Mouse (Mus musculus) hindbrain, embryonic 13.5 days (tissue): Measurements from ENCODE around the gene Als2cl. TPM values are rescaled to one million over a fixed set of nuclear protein-coding genes. Genes with fewer than 3 reads are reported as not detected.

Source experiments
- ATAC-seq: fragments of 200-750 bp; cut with Nextera tagmentation; 2 replicates; pipeline ENCODE4 v1.8.0; 2017; ENCODE audit warnings: moderate TSS enrichment; ENCODE audit not compliant: low FRiP score
- H3K27ac ChIP-seq: fragments of 300-500 bp; sonication (generic); 2 replicates; pipeline ENCODE4 v1.5.1; 2015; ENCODE audit warnings: inconsistent platforms, mild to moderate bottlenecking, moderate library complexity
- H3K27me3 ChIP-seq: fragments of 300-500 bp; sonication (generic); 2 replicates; pipeline ENCODE4 v1.6.1; 2015; ENCODE audit warnings: mild to moderate bottlenecking, inconsistent platforms
- H3K36me3 ChIP-seq: fragments of 300-500 bp; sonication (generic); 2 replicates; pipeline ENCODE4 v1.6.1; 2015; ENCODE audit warnings: mild to moderate bottlenecking, inconsistent platforms
- H3K4me1 ChIP-seq: fragments of 300-500 bp; sonication (generic); replicated peaks from 2 replicates; pipeline ENCODE4 v1.6.1; 2015; ENCODE audit warnings: inconsistent platforms
- H3K4me2 ChIP-seq: fragments of 300-500 bp; sonication (generic); 2 replicates; pipeline ENCODE4 v1.6.1; 2015; ENCODE audit warnings: inconsistent platforms, mild to moderate bottlenecking, moderate library complexity
- H3K4me3 ChIP-seq: fragments of 300-500 bp; sonication (generic); 2 replicates; pipeline ENCODE4 v1.5.1; 2015; ENCODE audit warnings: mild to moderate bottlenecking, inconsistent platforms
- H3K9ac ChIP-seq: fragments of 300-500 bp; sonication (generic); 2 replicates; pipeline ENCODE4 v1.6.1; 2015; ENCODE audit warnings: mild to moderate bottlenecking, inconsistent platforms
- H3K9me3 ChIP-seq: fragments of 300-500 bp; sonication (generic); 2 replicates; pipeline ENCODE4 v1.6.1; 2016; ENCODE audit warnings: inconsistent platforms
- WGBS: fragments of 180-500 bp; shearing (Covaris S2); methylation state at CpG from one replicate; pipeline ENCODE4 v1.1.7; 2015; 5-methylcytosine and 5-hydroxymethylcytosine counted together
- polyA plus RNA-seq: library from polyadenylated mRNA; unstranded; fragments of >200 nt; fragmentation: Nextera tagmentation; extraction: Ambion mirVana; gene quantifications from 2 replicates; pipeline ENCODE4 v1.2.1, GENCODE M21; 2015

Als2cl gene
- polyA plus RNA-seq, 1 experiment from 2014 or later: 0.90 TPM

DNA sequence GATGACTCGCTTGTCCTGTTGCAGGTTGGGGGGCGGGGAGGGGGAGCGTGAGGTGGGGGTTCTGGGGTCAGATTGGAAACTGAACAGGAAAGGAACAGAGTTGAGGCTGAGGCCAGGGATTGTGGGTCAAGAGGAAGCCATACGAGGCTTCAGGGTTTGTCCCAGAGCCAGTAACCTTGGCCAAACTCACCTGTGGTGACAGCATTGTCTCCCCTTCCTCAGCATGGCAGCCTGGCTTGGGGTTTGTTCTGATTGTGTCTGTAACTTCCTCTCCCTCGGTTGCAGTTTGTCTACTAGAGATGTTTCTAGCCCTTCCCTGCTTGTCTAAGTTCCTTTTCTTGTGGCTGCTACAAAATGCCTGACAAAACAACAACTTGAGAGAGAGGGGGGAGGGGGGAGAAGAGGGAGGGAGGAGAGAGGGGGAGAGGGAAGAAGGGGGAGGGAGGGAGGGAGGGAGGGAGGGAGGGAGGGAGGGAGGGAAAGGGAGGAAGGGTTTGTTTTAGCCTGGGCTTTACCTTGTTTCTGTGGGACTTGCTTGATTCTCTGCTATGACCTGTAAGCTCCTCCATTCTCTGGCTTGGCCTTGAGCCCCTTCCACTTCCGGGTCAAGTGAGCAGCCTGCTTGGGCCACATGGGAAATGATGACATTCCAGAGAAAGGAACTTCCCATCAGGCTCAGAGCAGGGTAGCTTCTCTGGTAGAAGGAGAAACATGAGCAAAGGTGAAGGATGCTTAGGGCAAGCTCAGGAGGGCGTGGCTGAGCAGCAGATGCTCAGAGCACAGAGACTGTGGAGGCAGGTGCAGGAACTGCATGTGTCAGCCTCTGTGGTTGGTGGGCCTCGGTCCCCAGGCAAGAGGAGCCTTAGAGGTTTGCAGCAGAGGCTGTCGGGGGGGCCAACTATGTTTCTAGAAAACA, 8.0 kb downstream of the Als2cl start:
- ATAC-seq: no peak
- 64% methylated on average over 9 of the region's 9 CpGs for WGBS

GRCm38 (mm10) chr9:110888935-110889334, 9.3 kb downstream of the Als2cl start:
- Histone ChIP-seq H3K4me3 (no peak overlapping the region), H3K9me3 (no peaks in the 10 kb centered on the region), H3K4me1 (0 out of 2 replicates have a peak, but pooled peaks cover 3% of the 10 kb centered on the region), H3K27me3 (peaks cover 26% of the 10 kb centered on the region), H3K4me2 (no peak overlapping the region), H3K36me3 (no peaks in the 10 kb centered on the region), H3K27ac (no peak overlapping the region), H3K9ac (no peak overlapping the region)
- 88% methylated on average over 14 of the region's 14 CpGs for WGBS
- ATAC-seq: no peak

More for the DNA sequence above, 8.0 kb downstream of the Als2cl start:
- no peak overlapping the region for H3K9ac ChIP-seq
- H3K27ac ChIP-seq: no peak overlapping the region
- peaks cover 24% of the 10 kb centered on the region; the same call in 1 of the 2 replicates for H3K27me3 ChIP-seq
- 0 out of 2 replicates have a peak, but pooled peaks cover 3% of the 10 kb centered on the region for H3K4me1 ChIP-seq
- no peak overlapping the region for H3K4me3 ChIP-seq
- H3K4me2 ChIP-seq: no peak overlapping the region
- no peaks in the 10 kb centered on the region for H3K36me3 ChIP-seq
- no peaks in the 10 kb centered on the region for H3K9me3 ChIP-seq

- WGBS: 20% methylated on average over 21 of the region's 21 CpGs
These were observed 10.5 kb downstream of the Als2cl start for GRCm38 (mm10) chr9:110890026-110890783.

GRCm38 (mm10) chr9:110891077-110891828, 11.6 kb downstream of the Als2cl start:
- peaks cover 27% of the 10 kb centered on the region for H3K27me3 ChIP-seq
- H3K36me3 ChIP-seq: no peaks in the 10 kb centered on the region
- H3K9ac ChIP-seq: no peak overlapping the region
- no peak overlapping the region for H3K4me2 ChIP-seq
- no peak overlapping the region for H3K27ac ChIP-seq
- no peak for ATAC-seq
- 84% methylated on average over 12 of the region's 12 CpGs for WGBS
- H3K9me3 ChIP-seq: no peaks in the 10 kb centered on the region
- H3K4me3 ChIP-seq: no peak overlapping the region
- H3K4me1 ChIP-seq: peaks cover 11% of the 10 kb centered on the region; the same call in 1 of the 2 replicates

More at GRCm38 (mm10) chr9:110890026-110890783, 10.5 kb downstream of the Als2cl start:
- Histone ChIP-seq H3K27ac (no peak overlapping the region), H3K27me3 (peaks cover 32% of the 10 kb centered on the region), H3K4me2 (no peak overlapping the region), H3K9me3 (no peaks in the 10 kb centered on the region), H3K4me1 (0 out of 2 replicates have a peak, but pooled peaks cover 3% of the 10 kb centered on the region), H3K36me3 (no peaks in the 10 kb centered on the region), H3K9ac (no peak overlapping the region), H3K4me3 (no peak overlapping the region)
- ATAC-seq: no peak

DNA sequence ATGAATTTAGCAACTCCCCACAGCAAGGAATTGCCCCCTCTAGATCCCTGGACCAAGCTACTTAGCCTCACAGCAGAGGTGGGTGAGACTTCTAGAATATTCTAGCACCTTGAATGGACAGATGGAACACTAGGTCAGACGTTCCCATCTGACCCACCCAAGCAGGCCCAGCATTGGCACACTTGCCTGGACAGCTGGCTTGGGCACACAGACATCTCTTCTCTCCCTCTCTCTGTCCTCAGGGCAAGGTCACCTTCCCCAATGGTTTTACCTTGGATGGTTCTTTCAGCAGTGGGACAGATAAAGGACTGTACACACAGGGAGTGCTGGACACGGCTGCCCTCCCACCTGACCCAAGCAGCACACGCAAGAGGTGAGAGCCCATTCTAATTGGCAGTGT, 12.9 kb downstream of the Als2cl start:
- H3K4me3 ChIP-seq: no peak overlapping the region
- no peaks in the 10 kb centered on the region for H3K9me3 ChIP-seq
- 89% methylated on average over 3 of the region's 3 CpGs for WGBS
- H3K27me3 ChIP-seq: peaks cover 27% of the 10 kb centered on the region
- H3K4me2 ChIP-seq: no peak overlapping the region
- ATAC-seq: no peak
- H3K4me1 ChIP-seq: peaks cover 14% of the 10 kb centered on the region; the same call in 1 of the 2 replicates
- no peak overlapping the region for H3K27ac ChIP-seq
- no peak overlapping the region for H3K9ac ChIP-seq
- no peaks in the 10 kb centered on the region for H3K36me3 ChIP-seq

- Histone ChIP-seq H3K4me1 (peaks cover 14% of the 10 kb centered on the region; the same call in 1 of the 2 replicates), H3K27me3 (peaks cover 27% of the 10 kb centered on the region), H3K9me3 (no peaks in the 10 kb centered on the region), H3K9ac (no peak overlapping the region), H3K27ac (no peak overlapping the region), H3K36me3 (no peaks in the 10 kb centered on the region), H3K4me3 (no peak overlapping the region), H3K4me2 (no peak overlapping the region)
- 70% methylated on average over 10 of the region's 10 CpGs for WGBS
- ATAC-seq: no peak
These were observed 13.8 kb downstream of the Als2cl start for GRCm38 (mm10) chr9:110893429-110893828.

DNA sequence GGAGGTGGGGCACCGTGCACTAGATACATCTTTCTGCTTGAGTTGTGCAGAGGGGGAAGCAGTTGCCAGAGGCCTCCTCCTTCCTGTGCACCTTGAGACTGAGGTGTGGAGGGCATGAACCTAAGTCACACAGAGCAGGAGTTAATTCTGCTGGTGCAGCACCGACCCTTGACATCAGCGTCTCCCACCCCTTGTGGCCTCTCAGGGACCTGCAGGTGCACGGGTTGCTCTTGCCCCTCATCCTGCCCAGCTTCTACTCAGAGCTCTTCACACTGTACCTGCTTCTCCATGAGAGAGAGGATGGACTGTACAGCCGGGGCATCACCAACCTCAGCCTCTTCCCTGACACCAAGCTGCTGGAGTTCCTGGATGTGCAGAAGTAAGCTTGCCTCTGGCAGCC, 15.8 kb downstream of the Als2cl start:
- H3K4me2 ChIP-seq: no peak overlapping the region
- no peak overlapping the region for H3K9ac ChIP-seq
- no peak for ATAC-seq
- H3K9me3 ChIP-seq: no peaks in the 10 kb centered on the region
- peaks cover 17% of the 10 kb centered on the region; the same call in 1 of the 2 replicates for H3K27me3 ChIP-seq
- 59% methylated on average over 5 of the region's 5 CpGs for WGBS
- no peaks in the 10 kb centered on the region for H3K36me3 ChIP-seq
- no peak overlapping the region for H3K4me3 ChIP-seq
- no peak overlapping the region for H3K27ac ChIP-seq
- peaks cover 11% of the 10 kb centered on the region; the same call in 1 of the 2 replicates for H3K4me1 ChIP-seq

DNA sequence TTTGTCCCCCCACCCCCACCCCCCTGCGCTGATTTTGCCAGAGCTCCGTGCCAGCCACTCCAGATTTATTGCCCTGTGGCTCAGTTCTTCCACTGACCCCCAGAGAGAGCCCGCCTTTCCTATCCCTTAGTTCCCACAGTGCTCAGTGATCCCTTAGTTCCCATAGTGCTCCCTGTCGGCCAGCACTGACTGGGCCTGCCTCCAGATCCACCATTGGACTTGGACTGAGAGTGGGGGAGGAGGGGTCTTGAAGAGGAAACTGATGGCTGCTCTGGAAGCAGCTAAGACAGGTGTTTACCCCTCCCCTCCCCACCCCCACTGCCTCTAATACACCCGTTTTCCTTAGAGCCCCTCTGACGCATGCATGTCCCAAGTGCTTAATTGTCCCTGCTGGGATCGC, 16.3 kb downstream of the Als2cl start:
- no peak overlapping the region for H3K4me3 ChIP-seq
- H3K27me3 ChIP-seq: peaks cover 13% of the 10 kb centered on the region; the same call in 1 of the 2 replicates
- peak overlapping the region; percentile 21 for H3K4me2 ChIP-seq
- H3K27ac ChIP-seq: no peak overlapping the region
- WGBS: 17% methylated on average over 7 of the region's 7 CpGs
- no peak overlapping the region; the same call in 1 of the 2 replicates for H3K9ac ChIP-seq
- ATAC-seq: peak; percentile 30; the same call in 1 of the 2 replicates
- H3K36me3 ChIP-seq: no peaks in the 10 kb centered on the region
- no peaks in the 10 kb centered on the region for H3K9me3 ChIP-seq
- peaks cover 11% of the 10 kb centered on the region; the same call in 1 of the 2 replicates for H3K4me1 ChIP-seq

DNA sequence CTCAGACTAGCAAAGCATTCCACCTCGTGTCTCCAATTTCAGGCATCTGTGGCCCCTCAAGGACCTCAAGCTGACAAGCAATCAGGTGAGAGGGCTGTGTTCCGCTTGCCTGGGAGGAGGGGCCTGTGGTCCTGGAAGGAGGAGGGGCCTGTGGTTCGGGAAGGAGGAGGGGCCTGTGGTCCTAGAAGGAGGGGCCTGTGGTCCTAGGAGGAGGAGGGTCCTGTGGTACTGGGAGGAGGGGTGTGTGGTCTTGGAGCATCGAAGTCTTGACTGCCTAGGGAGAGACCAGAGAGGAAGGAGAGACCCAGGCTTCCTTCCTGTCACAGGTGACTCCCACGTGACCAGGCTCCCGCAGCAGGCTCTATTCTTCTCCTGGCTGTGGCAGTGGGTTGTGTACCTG, 16.9 kb downstream of the Als2cl start:
- Histone ChIP-seq H3K9ac (no peak overlapping the region; the same call in 1 of the 2 replicates), H3K4me3 (no peak overlapping the region), H3K4me2 (peak overlapping the region; percentile 21), H3K27ac (no peak overlapping the region), H3K27me3 (peaks cover 11% of the 10 kb centered on the region; the same call in 1 of the 2 replicates), H3K36me3 (no peaks in the 10 kb centered on the region), H3K4me1 (peaks cover 11% of the 10 kb centered on the region; the same call in 1 of the 2 replicates), H3K9me3 (no peaks in the 10 kb centered on the region)
- WGBS: 13% methylated on average over 6 of the region's 6 CpGs
- ATAC-seq: 0 out of 2 replicates have a peak, but pooled peaks have one; percentile 4

GRCm38 (mm10) chr9:110899451-110900008, 19.9 kb downstream of the Als2cl start:
- Histone ChIP-seq H3K4me1 (peaks cover 11% of the 10 kb centered on the region; the same call in 1 of the 2 replicates), H3K27me3 (peaks cover 2% of the 10 kb centered on the region; the same call in 1 of the 2 replicates), H3K4me2 (no peak overlapping the region), H3K4me3 (no peak overlapping the region), H3K27ac (no peak overlapping the region), H3K9ac (no peak overlapping the region), H3K36me3 (no peaks in the 10 kb centered on the region), H3K9me3 (no peaks in the 10 kb centered on the region)
- ATAC-seq: no peak
- 63% methylated on average over 10 of the region's 10 CpGs for WGBS

DNA sequence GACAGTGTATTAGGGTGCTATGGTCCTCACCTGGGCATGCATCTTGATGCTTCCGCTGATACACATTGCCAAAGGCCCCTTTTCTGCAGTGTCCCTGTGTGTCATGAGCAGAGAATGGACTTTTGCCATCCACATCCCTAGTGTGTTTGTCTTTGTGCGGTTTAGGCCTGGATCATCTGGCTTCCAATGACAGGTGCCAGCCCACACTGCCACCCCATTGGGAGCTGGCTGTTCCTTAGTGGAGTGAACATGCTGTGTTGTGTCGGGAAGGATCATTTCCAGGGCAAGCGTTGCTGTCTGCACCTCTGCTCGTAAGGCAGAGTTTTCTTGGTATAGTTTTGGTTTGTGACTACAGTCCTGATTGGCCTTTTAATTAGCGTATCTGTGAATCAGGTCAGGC, 21.5 kb downstream of the Als2cl start:
- Histone ChIP-seq H3K4me1 (peaks cover 4% of the 10 kb centered on the region; the same call in 1 of the 2 replicates), H3K9ac (no peak overlapping the region), H3K27ac (no peak overlapping the region), H3K4me2 (no peak overlapping the region), H3K36me3 (no peaks in the 10 kb centered on the region), H3K27me3 (no peaks in the 10 kb centered on the region), H3K9me3 (no peaks in the 10 kb centered on the region), H3K4me3 (no peak overlapping the region)
- WGBS: 84% methylated on average over 6 of the region's 6 CpGs
- no peak for ATAC-seq
